Comparison of ENCODE assay signal across 9 mouse cellular contexts in genomic region chr1:153092237-153092975, GRCm38 (mm10).
DNase-seq lines count a peak whose midpoint lies in the region; ATAC-seq and TF ChIP-seq lines count a peak whose summit lies in the region.
"Had no signal": no experiment of that assay in that cellular context is flagged by ENCODE, and none has a peak within 500 bp of the region (broad histone marks: within the 10 kb centered on the region; RNA-seq: fewer than 3 reads in every experiment).

No protein-coding gene starts in this region.

- no peak for TF ChIP-seq POLR2A in MEL (IDR thresholded peaks at IDR 0.05; ENCODE audit: control insufficient read depth in 1 of 2, insufficient read depth in 1 of 2, low read depth in 1 of 2, low read length in 2 of 2, poor library complexity in 1 of 2)

- ATAC-seq in forebrain, embryonic 12.5 days (ENCODE audit: low FRiP score): peak; percentile 54; the same call in 1 of the 2 replicates
- ATAC-seq in heart, embryonic 14.5 days (ENCODE audit: insufficient number of reproducible peaks, insufficient read depth, low FRiP score, low read depth): no peak
- ATAC-seq in liver, postnatal 0 days: peak; percentile 45; the same call in 1 of the 2 replicates
- peak; percentile 79 for ATAC-seq in neural tube, embryonic 15.5 days (ENCODE audit: low FRiP score)

- no peak overlapping the region for H3K4me3 ChIP-seq in MEL (ENCODE audit: control insufficient read depth in 1 of 2, insufficient read depth in 1 of 2, low read depth in 2 of 2, low read length in 2 of 2)
- no peak overlapping the region for H3K4me3 ChIP-seq in forebrain, embryonic 12.5 days (replicated peaks)
- no peak overlapping the region for H3K4me3 ChIP-seq in heart, embryonic 14.5 days (ENCODE audit: control insufficient read depth in 1 of 2, insufficient read depth in 1 of 2, low read depth in 1 of 2, low read length in 2 of 2)
- H3K4me3 ChIP-seq in liver, postnatal 0 days (ENCODE audit: low read depth, low read length): no peak overlapping the region
- H3K4me3 ChIP-seq in neural tube, embryonic 15.5 days (replicated peaks): no peak overlapping the region
- H3K4me3 ChIP-seq: limb, embryonic 12.5 days had no signal

- no peaks in the 10 kb centered on the region for H3K9me3 ChIP-seq in MEL (replicated peaks; ENCODE audit: insufficient read depth, low read length)
- H3K9me3 ChIP-seq in forebrain, embryonic 12.5 days: no peaks in the 10 kb centered on the region
- H3K9me3 ChIP-seq in heart, embryonic 14.5 days (ENCODE audit: control insufficient read depth, low read length): no peaks in the 10 kb centered on the region
- H3K9me3 ChIP-seq in liver, postnatal 0 days (ENCODE audit: low read length): no peaks in the 10 kb centered on the region
- H3K9me3 ChIP-seq in neural tube, embryonic 15.5 days (replicated peaks): no peaks in the 10 kb centered on the region
- H3K9me3 ChIP-seq: limb, embryonic 12.5 days had no signal

- no peaks in the 10 kb centered on the region for H3K27me3 ChIP-seq in MEL (ENCODE audit: control insufficient read depth in 1 of 2, insufficient read depth in 2 of 2, low read length in 2 of 2)
- H3K27me3 ChIP-seq in forebrain, embryonic 12.5 days: peaks cover 27% of the 10 kb centered on the region; the same call in 1 of the 2 replicates
- H3K27me3 ChIP-seq in heart, embryonic 14.5 days (ENCODE audit: control insufficient read depth, insufficient read depth, low read length): no peaks in the 10 kb centered on the region
- H3K27me3 ChIP-seq in liver, postnatal 0 days (ENCODE audit: insufficient read depth, low read length): 0 out of 2 replicates have a peak, but pooled peaks cover 2% of the 10 kb centered on the region
- no peaks in the 10 kb centered on the region for H3K27me3 ChIP-seq in neural tube, embryonic 15.5 days (replicated peaks)
- H3K27me3 ChIP-seq: limb, embryonic 12.5 days had no signal

- TF ChIP-seq EP300 in MEL (IDR thresholded peaks at IDR 0.05; ENCODE audit: low read depth in 1 of 2, low read length in 2 of 2): peak in 1 of 2 experiments; percentile 18; a peak in 1 of 4 replicates
- no peak for TF ChIP-seq EP300 in liver, postnatal 0 days (IDR thresholded peaks at IDR 0.05; ENCODE audit: low read depth)

- TF ChIP-seq RAD21 in MEL (IDR thresholded peaks at IDR 0.05; ENCODE audit: low read depth, low read length): peak; percentile 89

- H3K4me1 ChIP-seq in MEL (ENCODE audit: control insufficient read depth in 1 of 2, insufficient read depth in 2 of 2, low read length in 2 of 2): peaks cover 2 to 20% of the 10 kb centered on the region in 2 experiments; a peak in 3 of 4 replicates
- H3K4me1 ChIP-seq in forebrain, embryonic 12.5 days: no peaks in the 10 kb centered on the region; the same call in none of the 2 replicates
- H3K4me1 ChIP-seq in heart, embryonic 14.5 days (ENCODE audit: control insufficient read depth in 2 of 2, insufficient read depth in 2 of 2, low read length in 2 of 2): peaks cover 18 to 19% of the 10 kb centered on the region in 2 experiments
- no peaks in the 10 kb centered on the region for H3K4me1 ChIP-seq in liver, postnatal 0 days (ENCODE audit: insufficient read depth)
- peaks cover 3% of the 10 kb centered on the region; the same call in 1 of the 2 replicates for H3K4me1 ChIP-seq in neural tube, embryonic 15.5 days

- H3K79me2 ChIP-seq in MEL (ENCODE audit: control insufficient read depth, insufficient read depth, low read length, poor library complexity): no peaks in the 10 kb centered on the region

- DNase-seq in MEL (ENCODE audit: low read depth, low spot score): peak; percentile 90
- peak; percentile 50 for DNase-seq in c-Kit-positive CD71-positive TER-119-negative erythroid progenitor cells, embryonic 14.5 days (ENCODE audit: low read depth)
- peak; percentile 77 for DNase-seq in kidney, postnatal 14 days
- DNase-seq in liver, postnatal 0 days: peak; percentile 68
- peak; percentile 51 for DNase-seq in thymus, postnatal 14 days

- no peak overlapping the region for H3K9ac ChIP-seq in MEL (ENCODE audit: control insufficient read depth, low read depth, low read length, poor library complexity, severe bottlenecking)
- no peak overlapping the region for H3K9ac ChIP-seq in forebrain, embryonic 12.5 days
- H3K9ac ChIP-seq in heart, embryonic 14.5 days (ENCODE audit: low read length): no peak overlapping the region
- H3K9ac ChIP-seq in liver, postnatal 0 days (replicated peaks): no peak overlapping the region
- no peak overlapping the region for H3K9ac ChIP-seq in neural tube, embryonic 15.5 days (replicated peaks)
- H3K9ac ChIP-seq: limb, embryonic 12.5 days had no signal

- no peak overlapping the region for H3K27ac ChIP-seq in MEL (ENCODE audit: control insufficient read depth, low read depth, low read length)
- no peak overlapping the region for H3K27ac ChIP-seq in forebrain, embryonic 12.5 days
- H3K27ac ChIP-seq in heart, embryonic 14.5 days (replicated peaks in 1 of 2; ENCODE audit: control insufficient read depth in 1 of 2, insufficient read depth in 1 of 2, low read depth in 2 of 2, low read length in 2 of 2): no peak overlapping the region
- H3K27ac ChIP-seq in liver, postnatal 0 days (ENCODE audit: low read depth): no peak overlapping the region
- peak overlapping the region; percentile 48; the same call in 1 of the 2 replicates for H3K27ac ChIP-seq in neural tube, embryonic 15.5 days (replicated peaks)
- H3K27ac ChIP-seq: limb, embryonic 12.5 days had no signal

- no peak overlapping the region for H3K4me2 ChIP-seq in forebrain, embryonic 12.5 days
- H3K4me2 ChIP-seq in heart, embryonic 14.5 days (ENCODE audit: low read length): peak overlapping the region; percentile 14; the same call in 1 of the 2 replicates
- H3K4me2 ChIP-seq in liver, postnatal 0 days (ENCODE audit: low read depth, low read length): no peak overlapping the region
- H3K4me2 ChIP-seq in neural tube, embryonic 15.5 days: no peak overlapping the region
- H3K4me2 ChIP-seq: limb, embryonic 12.5 days had no signal

- TF ChIP-seq CTCF in MEL (IDR thresholded peaks at IDR 0.05 in 2 of 3, conservative IDR thresholded peaks at IDR 0.05 in 1 of 3; ENCODE audit: control insufficient read depth in 1 of 3, insufficient read depth in 1 of 3, low read depth in 2 of 3, low read length in 3 of 3, poor library complexity in 1 of 3, severe bottlenecking in 1 of 3): peak; percentile 60 to 88 (median 79)
- peak; percentile 63 for TF ChIP-seq CTCF in liver, postnatal 0 days (IDR thresholded peaks at IDR 0.05; ENCODE audit: low read depth)

- WGBS in forebrain, embryonic 12.5 days: 55% methylated on average over 5 of the region's 5 CpGs
- 49% methylated on average over 5 of the region's 5 CpGs for WGBS in heart, embryonic 14.5 days
- WGBS in liver, postnatal 0 days (ENCODE audit: insufficient replicate concordance): 51% methylated on average over 5 of the region's 5 CpGs
- WGBS in neural tube, embryonic 15.5 days: 55% methylated on average over 5 of the region's 5 CpGs

- H3K36me3 ChIP-seq in MEL (ENCODE audit: control insufficient read depth in 1 of 2, insufficient read depth in 2 of 2, low read length in 2 of 2): peaks cover 0 to 7% of the 10 kb centered on the region in 2 experiments; a peak in 2 of 4 replicates
- no peaks in the 10 kb centered on the region for H3K36me3 ChIP-seq in forebrain, embryonic 12.5 days (replicated peaks)
- no peaks in the 10 kb centered on the region for H3K36me3 ChIP-seq in heart, embryonic 14.5 days (ENCODE audit: control insufficient read depth, insufficient read depth, low read length)
- H3K36me3 ChIP-seq in liver, postnatal 0 days (replicated peaks; ENCODE audit: insufficient read depth, low read length): no peaks in the 10 kb centered on the region
- H3K36me3 ChIP-seq in neural tube, embryonic 15.5 days: peaks cover 20% of the 10 kb centered on the region; the same call in 1 of the 2 replicates
- H3K36me3 ChIP-seq: limb, embryonic 12.5 days had no signal

TF ChIP-seq in MEL, 35 proteins besides CTCF, POLR2A, EP300 and RAD21 (continues in another document):
- TF ChIP-seq MXI1 (IDR thresholded peaks at IDR 0.05; ENCODE audit: low read depth, low read length) (peak; percentile 61), E2F4 (IDR thresholded peaks at IDR 0.05; ENCODE audit: borderline replicate concordance, low read depth, low read length) (no peak), RCOR1 (IDR thresholded peaks at IDR 0.05; ENCODE audit: low read depth, low read length) (0 out of 2 replicates have a peak, but pooled peaks have one; percentile 38), GABPA (IDR thresholded peaks at IDR 0.05; ENCODE audit: low read depth, low read length) (no peak), MAFK (IDR thresholded peaks at IDR 0.05; ENCODE audit: borderline replicate concordance, low read depth, low read length) (no peak), CHD1 (IDR thresholded peaks at IDR 0.05; ENCODE audit: low read depth, low read length) (no peak), USF1 (IDR thresholded peaks at IDR 0.05; ENCODE audit: low read depth, low read length) (0 out of 2 replicates have a peak, but pooled peaks have one; percentile 33), SMC3 (IDR thresholded peaks at IDR 0.05; ENCODE audit: low read depth, low read length) (peak; percentile 93), MAZ (IDR thresholded peaks at IDR 0.05; ENCODE audit: low read depth, low read length) (peak; percentile 82), CHD2 (IDR thresholded peaks at IDR 0.05; ENCODE audit: low read length) (no peak), NRF1 (IDR thresholded peaks at IDR 0.05; ENCODE audit: insufficient read depth, low read depth, low read length, poor library complexity, severe bottlenecking) (no peak), MAX (IDR thresholded peaks at IDR 0.05; ENCODE audit: low read length) (peak; percentile 47; the same call in 1 of the 2 replicates), TAL1 (IDR thresholded peaks at IDR 0.05; ENCODE audit: low read length) (no peak), NELFE (IDR thresholded peaks at IDR 0.05; ENCODE audit: low read depth, low read length) (no peak), USF2 (IDR thresholded peaks at IDR 0.05; ENCODE audit: borderline replicate concordance in 1 of 2, insufficient read depth in 1 of 2, low read depth in 1 of 2, low read length in 2 of 2) (no peak), GATA1 (IDR thresholded peaks at IDR 0.05; ENCODE audit: low read depth, low read length) (no peak), POLR2AphosphoS2 (IDR thresholded peaks at IDR 0.05; ENCODE audit: low read length) (no peak), SIN3A (IDR thresholded peaks at IDR 0.05; ENCODE audit: low read length) (peak; percentile 57; the same call in 1 of the 2 replicates), BHLHE40 (IDR thresholded peaks at IDR 0.05; ENCODE audit: borderline replicate concordance, low read depth, low read length) (no peak), ZKSCAN1 (IDR thresholded peaks at IDR 0.05; ENCODE audit: low read depth, low read length) (no peak), ZC3H11A (IDR thresholded peaks at IDR 0.05; ENCODE audit: low read depth, low read length) (peak; percentile 93), UBTF (IDR thresholded peaks at IDR 0.05; ENCODE audit: borderline replicate concordance, insufficient read depth, low read depth, low read length) (no peak), HCFC1 (IDR thresholded peaks at IDR 0.05; ENCODE audit: low read depth, low read length) (no peak)
